Mouse (Mus musculus) thymus, postnatal 10 days (tissue): ENCODE results near the gene Olfr223.
"Not testable (repeated sequence)": the region's sequence is repeated elsewhere in the genome, so short reads cannot be mapped to it uniquely, and the experiment has no call there.

Experiments used
- DNase-seq, 2 experiments: peaks; one replicate each; pipeline ENCODE4 v3.0.0; 2021; ENCODE audit warnings: low spot score in 2 of 2

Olfr223 gene

DNA sequence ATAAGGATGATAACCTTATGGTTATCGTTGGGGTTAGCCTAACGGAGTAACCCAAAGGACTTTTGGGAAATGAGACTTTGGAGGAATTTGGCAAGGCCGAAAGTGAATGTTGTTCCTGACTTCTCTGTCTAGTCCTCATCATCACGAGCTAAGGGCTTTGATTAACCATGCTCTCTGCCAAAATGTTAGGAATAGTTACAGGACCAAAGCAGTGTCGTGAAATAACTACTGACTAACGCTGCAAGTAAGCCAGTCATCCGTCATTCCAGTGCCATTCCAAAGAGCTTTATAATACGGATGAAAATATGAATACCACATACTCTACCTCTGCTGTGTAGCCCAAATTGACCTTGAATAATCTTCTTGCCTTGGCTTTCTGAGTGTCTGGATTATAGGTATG, 3.9 kb upstream of the Olfr223 start:
- no peak for DNase-seq

DNA sequence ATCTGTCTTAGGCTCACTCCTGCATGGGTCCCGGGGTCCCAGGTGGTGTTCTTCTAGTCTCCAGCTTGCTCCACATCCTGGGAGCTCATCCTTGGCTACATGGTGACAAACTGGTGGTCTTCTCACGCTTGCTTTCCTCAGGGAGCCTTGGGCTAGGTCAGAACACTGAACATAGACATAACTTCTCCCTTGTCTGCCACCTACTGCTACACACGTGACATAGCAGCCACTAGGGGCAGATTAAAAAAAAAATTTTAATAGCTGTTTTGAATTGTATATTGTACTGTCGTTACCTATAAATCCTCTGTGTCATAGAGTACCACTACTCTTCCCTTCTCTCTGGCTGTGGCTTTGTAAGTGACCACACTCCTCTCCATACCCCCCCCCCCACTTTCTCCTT, 3.0 kb upstream of the Olfr223 start:
- peak in 1 of 2 experiments; percentile 13 for DNase-seq

DNA sequence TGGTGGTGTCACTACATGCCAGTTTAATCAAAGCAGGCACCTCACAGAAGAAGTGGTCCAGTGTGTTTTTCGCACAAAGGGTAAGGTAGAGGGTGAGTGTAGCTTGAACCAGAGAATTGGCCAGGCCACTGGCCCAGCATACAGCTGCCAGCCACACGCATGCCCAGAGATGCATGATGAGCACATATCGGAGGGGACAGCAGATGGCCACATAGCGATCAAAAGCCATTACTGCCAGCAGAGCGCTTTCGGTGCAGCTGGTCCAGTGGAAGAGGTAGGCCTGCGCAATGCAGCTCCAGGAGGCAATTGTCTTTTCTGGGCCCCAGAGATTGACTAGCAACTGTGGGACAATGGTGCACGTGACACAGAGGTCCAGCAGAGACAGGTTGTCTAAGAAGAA, 3.6 kb downstream of the Olfr223 start:
- no peak for DNase-seq

DNA sequence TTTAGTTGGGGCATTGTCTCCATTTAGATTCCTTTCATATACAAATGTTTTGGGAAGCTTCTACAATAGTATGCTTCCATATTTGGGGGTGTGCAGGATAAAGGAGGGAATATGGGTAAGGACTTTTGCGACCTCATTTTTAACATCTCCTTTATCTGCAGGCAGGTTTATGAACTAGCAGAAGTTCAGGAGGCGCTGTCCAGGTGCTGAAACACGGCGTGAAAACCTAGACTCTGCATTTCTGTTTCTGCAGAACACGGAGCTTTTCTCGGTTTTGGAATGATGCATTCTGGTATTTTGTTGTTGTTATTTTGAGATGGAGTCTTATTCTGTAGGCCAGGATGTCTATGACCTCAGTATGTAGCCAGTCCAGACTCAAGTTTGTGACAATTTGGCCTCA, 8.6 kb downstream of the Olfr223 start:
- peak in 1 of 2 experiments; percentile 19 for DNase-seq

DNA sequence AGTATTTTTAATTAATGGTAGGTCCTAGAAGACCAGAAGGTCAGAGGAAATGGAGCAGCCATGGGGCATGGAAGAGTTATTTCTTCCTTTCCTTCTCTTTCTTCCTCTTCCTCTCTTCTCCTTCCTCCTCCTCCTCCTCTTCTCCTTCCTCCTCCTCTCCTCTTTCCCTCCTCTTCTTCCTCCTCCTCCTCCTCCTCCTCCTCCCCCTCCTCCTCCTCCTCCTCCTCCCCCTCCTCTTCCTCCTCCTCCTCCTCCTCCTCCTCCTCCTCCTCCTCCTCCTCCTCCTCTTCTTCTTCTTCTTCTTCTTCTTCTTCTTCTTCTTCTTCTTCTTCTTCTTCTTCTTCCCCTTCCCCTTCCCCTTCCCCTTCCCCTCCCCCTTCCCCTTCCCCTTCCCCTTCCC, 17.0 kb downstream of the Olfr223 start, which contains the start of gene Olfr222:
TSS of gene Olfr222 (minus strand) at position 101 of the 400 bp plus-strand sequence.
- not testable (repeated sequence) for DNase-seq

DNA sequence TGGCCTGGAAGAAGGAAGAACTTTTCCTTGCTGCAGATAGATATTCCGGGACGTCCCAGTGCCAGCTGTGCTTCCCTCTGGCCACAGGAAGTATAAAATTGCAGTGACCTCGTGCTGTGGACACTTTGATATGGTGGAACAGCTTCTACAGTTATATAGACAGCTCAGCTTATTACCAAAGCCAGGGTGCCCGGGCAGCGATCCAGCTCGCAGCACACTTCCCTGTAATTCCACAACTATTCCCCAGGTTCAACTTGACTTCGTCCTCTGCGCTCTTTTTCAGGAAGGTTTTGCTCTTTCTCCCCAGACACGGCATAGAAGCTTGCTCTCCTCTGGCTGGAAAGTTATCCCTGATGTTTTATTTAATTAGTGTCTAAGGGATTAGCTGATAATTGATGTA, 17.4 kb downstream of the Olfr223 start:
- no peak for DNase-seq

DNA sequence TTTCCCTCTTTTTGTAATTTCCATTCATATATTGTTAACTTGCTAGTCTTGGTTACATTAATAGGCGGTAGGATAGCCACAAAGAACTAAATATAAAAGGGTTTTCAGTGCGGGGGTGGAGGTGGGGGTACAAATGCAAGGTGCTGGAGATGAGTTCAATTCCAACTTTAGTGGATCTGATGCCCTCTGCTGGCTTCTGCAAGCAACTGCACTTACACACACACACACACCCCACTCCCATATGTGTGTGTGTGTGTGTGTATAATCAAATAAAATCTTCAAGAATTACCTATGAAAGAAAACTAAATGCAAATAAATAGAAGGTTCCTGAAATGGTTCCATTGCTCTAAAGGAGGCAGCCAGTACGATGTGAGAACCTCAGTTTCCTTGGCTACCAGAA, 23.8 kb downstream of the Olfr223 start:
- no peak for DNase-seq

DNA sequence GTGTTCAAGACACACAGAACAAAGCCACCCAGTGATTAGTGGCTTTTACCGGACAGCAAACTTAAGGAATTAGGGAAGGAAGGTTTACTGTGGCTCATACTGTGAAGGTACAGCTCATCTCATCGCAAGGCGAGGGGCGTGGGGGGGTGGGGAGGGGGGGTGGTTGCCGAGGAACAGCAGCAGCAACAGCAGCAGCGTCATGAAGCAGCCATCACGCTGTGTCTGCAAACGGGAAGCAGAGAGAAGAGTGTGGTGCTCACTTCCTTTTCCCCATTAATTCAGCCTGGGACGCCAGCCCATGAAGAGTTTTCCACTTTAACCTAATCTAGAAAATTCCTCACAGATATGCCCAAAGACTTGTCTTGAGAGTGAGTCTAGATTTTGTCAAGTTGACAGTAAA, 30.3 kb downstream of the Olfr223 start:
- DNase-seq, result no peak

DNA sequence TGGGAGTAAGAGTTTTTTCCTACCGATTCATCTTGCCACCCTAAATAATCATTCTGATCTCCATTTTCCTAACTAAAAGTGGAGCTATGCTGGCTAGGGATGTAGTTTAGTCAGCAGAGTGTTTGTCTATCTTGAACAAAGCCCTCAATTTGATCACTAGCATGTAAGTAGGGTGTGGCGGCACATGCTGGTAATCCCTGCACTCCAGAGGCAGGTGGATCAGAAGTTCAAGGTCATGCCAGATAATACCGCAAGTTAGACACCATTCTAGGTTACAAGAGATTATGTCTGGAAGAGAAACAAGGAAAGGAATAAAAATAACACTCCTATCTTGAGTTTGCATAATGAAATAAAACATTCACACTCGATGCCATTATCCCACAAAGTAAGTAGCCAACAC, 30.8 kb downstream of the Olfr223 start:
- DNase-seq, result no peak

DNA sequence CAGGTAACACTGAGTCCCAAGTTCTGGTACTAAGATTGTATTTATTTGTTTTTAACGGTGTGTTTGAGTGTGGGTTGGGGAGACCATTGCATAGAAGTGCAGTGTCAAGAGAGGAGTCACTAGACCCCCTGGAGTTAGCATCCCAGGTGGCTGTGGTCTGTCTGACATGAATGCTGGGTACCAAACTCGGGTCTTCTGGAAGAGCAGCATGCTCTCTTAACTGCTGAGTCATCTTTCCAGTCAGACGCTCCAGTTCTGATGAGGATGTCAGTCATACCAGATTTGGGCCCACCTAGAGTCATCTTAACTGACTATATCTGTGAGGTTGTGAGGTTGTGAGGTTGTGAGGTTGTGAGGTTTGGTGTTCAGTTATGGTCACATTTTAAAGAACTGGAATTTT, 32.2 kb downstream of the Olfr223 start:
- no peak for DNase-seq

DNA sequence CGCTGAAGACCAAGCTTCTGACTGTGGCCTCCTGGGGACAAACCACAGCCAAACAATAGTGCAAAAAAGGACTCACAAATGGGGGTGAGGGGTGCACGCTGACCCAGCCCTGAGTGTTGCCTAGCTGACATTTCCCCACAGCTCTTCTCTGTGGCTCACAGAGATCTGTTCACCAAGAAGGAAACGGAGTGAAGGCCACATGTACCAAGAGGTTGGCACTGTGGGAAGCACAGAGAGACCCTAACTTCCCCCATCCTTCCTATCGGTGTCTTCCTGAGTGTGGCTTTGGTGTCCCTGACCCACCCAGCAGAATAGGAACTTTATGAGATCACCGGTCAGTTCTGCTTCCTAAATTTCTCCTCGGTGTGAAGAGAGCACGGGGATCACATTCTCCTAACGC, 38.6 kb downstream of the Olfr223 start:
- DNase-seq, result no peak

DNA sequence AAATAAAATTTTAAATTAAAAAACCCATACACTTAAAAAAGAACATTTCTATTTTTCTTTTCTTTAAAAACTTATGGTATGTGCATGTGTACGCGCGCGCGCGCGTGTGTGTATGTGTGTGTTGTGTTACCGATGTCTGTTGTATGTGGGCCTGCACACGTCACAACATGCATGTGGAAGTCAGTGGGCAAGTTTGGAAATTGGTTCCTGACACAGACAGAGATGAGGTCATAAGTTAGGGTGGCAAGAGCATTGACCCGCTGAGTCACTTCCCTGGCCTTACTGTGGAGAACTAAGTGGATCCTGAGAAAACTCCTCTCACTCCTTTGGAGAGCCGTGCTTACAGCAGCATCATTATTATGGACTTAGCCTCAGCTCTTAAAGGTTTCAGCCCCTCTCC, 39.0 kb downstream of the Olfr223 start:
- DNase-seq, result no peak

DNA sequence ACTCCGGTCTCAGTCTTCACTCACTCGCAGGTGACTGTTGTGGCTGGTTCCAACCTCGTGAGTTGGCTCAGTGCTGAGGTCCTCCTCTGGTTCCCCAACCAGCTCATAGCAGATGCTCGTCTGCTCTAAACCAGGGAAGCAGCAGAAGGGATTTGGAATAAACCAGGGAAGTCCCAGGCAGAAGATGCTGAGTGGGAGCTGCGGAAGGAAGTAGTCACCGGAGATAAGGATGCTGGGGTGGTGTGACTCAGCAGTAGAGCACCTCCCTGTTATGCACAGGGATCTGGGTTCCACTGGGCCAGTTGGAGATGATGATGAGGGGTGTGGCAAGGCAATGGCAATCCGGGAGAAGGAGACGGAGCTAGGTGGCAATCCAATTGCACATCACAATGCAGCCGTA, 49.1 kb downstream of the Olfr223 start:
- DNase-seq, result no peak

DNA sequence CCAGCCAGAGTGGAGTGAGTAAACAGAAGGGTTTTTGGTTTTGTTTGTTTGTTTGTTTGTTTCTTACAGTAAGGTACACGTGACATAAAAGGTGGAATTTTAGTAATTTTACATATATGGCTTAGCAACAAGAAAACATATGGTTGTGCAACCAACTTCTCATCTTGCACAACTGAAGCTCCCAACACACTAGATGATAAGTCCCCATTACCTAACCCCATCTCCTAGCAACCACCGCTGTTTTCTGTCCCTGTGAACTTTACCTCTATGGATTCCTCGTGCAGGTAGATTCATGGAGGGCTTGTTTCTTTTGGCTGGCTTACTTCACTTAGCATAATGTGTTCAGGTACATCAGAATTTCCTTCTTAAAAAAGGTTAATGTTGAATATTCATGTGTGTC, 49.7 kb downstream of the Olfr223 start:
- no peak for DNase-seq

DNA sequence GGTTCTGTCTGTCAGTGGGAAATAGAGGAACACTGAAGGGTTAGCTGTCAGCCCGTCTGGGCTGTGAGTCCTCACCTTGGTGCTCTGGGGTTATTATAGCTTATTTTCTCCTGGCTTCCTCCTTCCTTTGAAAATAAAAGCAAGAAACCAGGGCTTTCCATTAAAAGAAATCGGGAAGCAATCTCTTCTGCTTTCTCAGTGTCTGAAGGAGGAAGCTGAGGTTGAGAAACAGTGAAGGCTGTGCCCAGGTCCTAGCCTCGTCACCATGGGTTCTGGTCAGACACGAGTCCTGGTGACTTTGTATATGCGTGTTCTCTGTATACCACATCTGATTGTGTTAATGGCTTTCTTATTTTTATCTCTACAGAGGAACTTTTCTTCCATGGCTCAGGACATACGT, 50.6 kb downstream of the Olfr223 start:
- no peak for DNase-seq

DNA sequence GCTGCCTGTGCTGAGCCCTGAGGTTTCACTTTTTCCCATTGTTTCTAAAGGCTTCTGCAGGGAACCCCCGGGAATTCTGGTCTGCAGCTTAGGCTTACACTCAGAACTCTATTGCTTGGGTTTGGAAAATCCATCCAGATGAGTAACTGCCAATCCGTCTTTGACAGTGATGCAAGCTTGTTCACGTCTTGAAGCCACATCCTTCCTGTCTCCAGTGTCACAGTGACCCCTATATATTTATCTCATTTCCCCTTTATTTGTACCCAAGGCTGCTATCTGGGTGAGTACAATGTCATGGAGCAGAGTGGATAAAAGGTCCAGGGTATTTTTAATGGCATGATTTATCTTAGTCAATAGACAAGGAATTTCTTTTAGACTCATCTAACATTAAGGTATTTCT, 51.8 kb downstream of the Olfr223 start, which contains the start of gene Nlrp3:
TSS of gene Nlrp3 (plus strand) at position 245 of the 400 bp plus-strand sequence.
- no peak for DNase-seq

DNA sequence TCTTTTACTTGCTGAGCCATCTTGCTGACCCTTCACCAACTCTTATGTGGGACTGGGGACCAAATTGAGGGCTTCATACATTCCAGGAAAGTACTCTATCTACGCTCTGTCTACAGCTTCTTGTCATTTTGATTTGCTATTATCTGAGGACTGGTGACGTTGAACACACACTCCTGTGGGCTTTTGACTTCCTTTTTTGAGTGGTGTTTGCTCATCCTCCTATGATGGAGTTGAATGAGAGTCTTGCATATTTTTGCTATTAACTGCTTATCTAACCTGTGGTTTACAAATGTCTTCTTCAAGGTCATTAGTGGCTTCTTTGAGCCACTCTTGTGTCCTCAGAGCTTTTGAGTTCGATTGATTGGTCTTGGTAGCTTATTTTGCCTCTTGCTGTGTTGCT, 53.0 kb downstream of the Olfr223 start:
- DNase-seq, result no peak
